Mouse (Mus musculus) kidney, adult 2 months (tissue): Measurements from ENCODE around the gene Cyp26a1. TPM values are rescaled to one million over a fixed set of nuclear protein-coding genes. Genes with fewer than 3 reads are reported as not detected.
A peak's percentile ranks its signal among the peaks of the same experiment; 100 is the strongest.

Experiments used
- DNase-seq: peaks from one replicate; pipeline ENCODE4 v3.0.0; 2021
- H3K27ac ChIP-seq: fragments of 200-500 bp; 2 replicates; pipeline ENCODE4 v1.5.1; 2012; ENCODE audit warnings: low read depth, low read length, control low read depth, inconsistent platforms; ENCODE audit not compliant: insufficient read depth
- H3K27me3 ChIP-seq: fragments of 200-500 bp; replicated peaks from 2 replicates; pipeline ENCODE4 v1.6.1; 2012; ENCODE audit warnings: mild to moderate bottlenecking, moderate library complexity, low read length, inconsistent platforms; ENCODE audit not compliant: control insufficient read depth, insufficient read depth
- H3K36me3 ChIP-seq: fragments of 200-500 bp; 2 replicates; pipeline ENCODE4 v1.6.1; 2012; ENCODE audit warnings: mild to moderate bottlenecking, moderate library complexity, low read length, inconsistent platforms; ENCODE audit not compliant: control insufficient read depth, insufficient read depth
- H3K4me1 ChIP-seq: fragments of 200-500 bp; 2 replicates; pipeline ENCODE4 v1.6.1; 2011; ENCODE audit warnings: low read length; ENCODE audit not compliant: control insufficient read depth, insufficient read depth
- H3K4me3 ChIP-seq: fragments of 200-500 bp; 2 replicates; pipeline ENCODE4 v1.5.1; 2011; ENCODE audit warnings: mild to moderate bottlenecking, low read depth, low read length, control low read depth; ENCODE audit not compliant: insufficient read depth
- CTCF ChIP-seq: fragments of 200-500 bp; conservative IDR thresholded peaks from 2 replicates; pipeline ENCODE4 v1.5.1; 2011; ENCODE audit warnings: low read depth, mild to moderate bottlenecking, control low read depth, low read length, moderate library complexity, mixed read lengths; ENCODE audit not compliant: insufficient read depth, insufficient read length
- POLR2A ChIP-seq: fragments of 200-500 bp; IDR thresholded peaks from one replicate; pipeline ENCODE4 v1.6.1; 2011; ENCODE audit warnings: low read depth, low read length, control low read depth
- WGBS: fragments of 180-500 bp; shearing (Covaris S2); methylation state at CpG from one replicate; pipeline ENCODE4 v1.1.7; 2018; 5-methylcytosine and 5-hydroxymethylcytosine counted together
- polyA plus RNA-seq: library from polyadenylated mRNA; depleted of rRNA; stranded (reverse); fragments of >200 nt; gene quantifications from 2 replicates; pipeline ENCODE4 v1.2.3, GENCODE M21; 2012; rRNA removed

The Cyp26a1 gene
- 0.33 and 0.54 TPM in 2 replicates for polyA plus RNA-seq

- H3K4me3 ChIP-seq, result no peak within 1 kb of the TSS; the same call in 1 of the 2 replicates
- H3K36me3 ChIP-seq, result no peaks in the 10 kb centered on the region
- H3K4me1 ChIP-seq, result no peaks in the 10 kb centered on the region
- DNase-seq, result peak; percentile 48
- H3K27ac ChIP-seq, result no peak within 1 kb of the TSS
- TF ChIP-seq POLR2A (no peak), CTCF (no peak)
- H3K27me3 ChIP-seq, result no peaks in the 10 kb centered on the region
- under 1% methylated on average over 51 of the region's 51 CpGs for WGBS
These were observed at the start of gene Cyp26a1 for GRCm38 (mm10) chr19:37697651-37698272. Gene Cyp26a1 (plus strand): TSS chr19:37697798.

DNA sequence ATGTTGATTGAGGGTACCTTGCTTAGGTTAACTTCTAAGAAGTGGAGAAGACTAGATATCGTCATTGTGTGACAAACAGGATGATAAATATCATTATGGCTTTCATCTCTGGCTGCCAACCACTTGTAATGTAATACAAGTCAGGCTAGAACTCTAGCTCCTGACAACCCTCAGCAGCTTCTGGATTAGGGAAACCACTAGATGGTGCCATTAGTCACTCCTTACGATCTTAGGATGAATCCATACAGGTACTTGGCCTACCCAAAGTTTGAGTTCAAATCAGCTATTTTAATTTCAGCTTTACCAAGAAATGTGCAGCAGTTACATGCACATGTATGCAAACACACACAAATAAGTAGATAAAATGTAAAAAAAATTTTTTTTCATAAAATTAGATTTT lies 49.6 kb upstream of the Cyp26a1 start:
- H3K4me3 ChIP-seq, result no peak overlapping the region
- TF ChIP-seq POLR2A (no peak), CTCF (no peak)
- no peak overlapping the region for H3K27ac ChIP-seq
- DNase-seq, result peak; percentile 20
- H3K27me3 ChIP-seq, result no peaks in the 10 kb centered on the region
- H3K4me1 ChIP-seq, result no peaks in the 10 kb centered on the region
- WGBS, result 34% methylated on average over 2 of the region's 2 CpGs
- H3K36me3 ChIP-seq, result no peaks in the 10 kb centered on the region

DNA sequence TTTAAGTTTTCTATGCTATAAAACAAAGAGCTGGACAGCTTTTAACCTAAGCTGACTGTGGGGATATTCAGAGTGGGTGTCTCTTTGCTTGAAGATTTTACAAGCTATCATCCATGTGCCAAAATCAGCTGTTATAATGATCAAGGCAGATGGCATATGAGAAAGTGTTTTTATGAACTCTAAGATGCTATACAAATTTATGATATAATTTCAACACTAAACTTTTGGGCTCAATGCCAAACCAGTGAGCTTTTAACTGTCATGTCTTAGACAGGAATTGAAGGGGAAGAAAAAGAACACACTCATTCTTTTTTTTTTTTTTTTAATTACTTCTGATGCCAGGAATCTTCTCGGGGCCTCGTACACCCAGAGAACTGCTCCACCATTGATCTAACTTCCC lies 47.1 kb upstream of the Cyp26a1 start:
- H3K4me3 ChIP-seq, result no peak overlapping the region
- no peak overlapping the region for H3K27ac ChIP-seq
- TF ChIP-seq CTCF (no peak), POLR2A (no peak)
- no peaks in the 10 kb centered on the region for H3K27me3 ChIP-seq
- no peak for DNase-seq
- no peaks in the 10 kb centered on the region for H3K36me3 ChIP-seq
- H3K4me1 ChIP-seq, result no peaks in the 10 kb centered on the region
- 67% methylated on average over 2 of the region's 2 CpGs for WGBS

GRCm38 (mm10) chr19:37654012-37654411 lies 43.6 kb upstream of the Cyp26a1 start:
- 74% methylated on average over 5 of the region's 5 CpGs for WGBS
- H3K4me3 ChIP-seq, result no peak overlapping the region
- H3K4me1 ChIP-seq, result no peaks in the 10 kb centered on the region
- TF ChIP-seq POLR2A (no peak), CTCF (no peak)
- H3K27ac ChIP-seq, result no peak overlapping the region
- 0 out of 2 replicates have a peak, but pooled peaks cover 1% of the 10 kb centered on the region for H3K36me3 ChIP-seq
- no peaks in the 10 kb centered on the region for H3K27me3 ChIP-seq
- no peak for DNase-seq

- WGBS, result 40% methylated on average over 9 of the region's 9 CpGs
- H3K27ac ChIP-seq, result no peak overlapping the region
- H3K4me3 ChIP-seq, result no peak overlapping the region
- TF ChIP-seq POLR2A (no peak), CTCF (no peak)
- no peaks in the 10 kb centered on the region for H3K4me1 ChIP-seq
- no peaks in the 10 kb centered on the region for H3K27me3 ChIP-seq
- peak; percentile 86 for DNase-seq
- H3K36me3 ChIP-seq, result 0 out of 2 replicates have a peak, but pooled peaks cover 1% of the 10 kb centered on the region
These were observed 41.2 kb upstream of the Cyp26a1 start for GRCm38 (mm10) chr19:37656441-37656840.

GRCm38 (mm10) chr19:37665256-37665655 lies 32.3 kb upstream of the Cyp26a1 start:
- TF ChIP-seq CTCF (no peak), POLR2A (no peak)
- Histone ChIP-seq H3K4me1 (0 out of 2 replicates have a peak, but pooled peaks cover 3% of the 10 kb centered on the region), H3K36me3 (no peaks in the 10 kb centered on the region; the same call in 1 of the 2 replicates), H3K27ac (no peak overlapping the region), H3K4me3 (no peak overlapping the region), H3K27me3 (no peaks in the 10 kb centered on the region)
- WGBS, result 72% methylated on average over 6 of the region's 6 CpGs
- DNase-seq, result no peak

DNA sequence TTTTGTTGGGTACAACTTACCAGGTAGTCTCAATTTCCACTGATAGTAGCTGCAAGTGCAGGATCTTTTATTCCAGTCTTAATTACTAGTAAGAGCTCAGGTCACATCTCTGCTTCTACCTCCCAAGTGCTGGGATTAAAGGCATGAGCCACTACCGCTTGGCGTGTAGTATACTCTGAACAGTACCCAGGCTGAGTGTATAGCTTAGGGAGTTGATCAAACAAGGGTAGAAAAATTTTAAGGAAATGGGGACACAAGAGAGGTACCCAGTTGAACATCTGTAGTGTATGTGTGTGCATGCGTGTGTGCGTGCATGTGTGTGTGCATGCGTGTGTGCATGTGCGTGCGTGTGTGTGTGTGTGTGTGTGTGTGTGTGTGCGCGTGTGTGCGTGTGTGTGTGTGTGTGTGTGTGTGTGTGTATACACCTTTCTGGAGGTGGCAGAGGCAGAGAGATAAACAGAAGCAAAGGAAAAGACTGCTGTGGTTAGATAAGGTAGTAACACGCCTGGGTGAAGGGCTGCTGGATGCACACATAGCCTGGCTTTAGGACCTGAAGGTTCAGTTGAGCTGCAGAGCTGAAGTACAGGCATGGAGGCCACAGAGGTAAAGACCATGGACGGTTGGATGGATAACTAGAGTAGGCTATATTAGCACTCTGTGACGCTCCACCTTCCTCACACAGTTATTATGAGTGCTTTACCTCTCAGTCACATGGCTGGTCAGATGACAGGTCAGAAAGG lies 29.6 kb upstream of the Cyp26a1 start:
- Histone ChIP-seq H3K4me1 (0 out of 2 replicates have a peak, but pooled peaks cover 3% of the 10 kb centered on the region), H3K4me3 (no peak overlapping the region), H3K36me3 (no peaks in the 10 kb centered on the region; the same call in 1 of the 2 replicates), H3K27me3 (no peaks in the 10 kb centered on the region), H3K27ac (no peak overlapping the region)
- WGBS, result 75% methylated on average over 13 of the region's 13 CpGs
- no peak for DNase-seq
- TF ChIP-seq CTCF (no peak), POLR2A (no peak)
